Mouse (Mus musculus) liver (tissue): ENCODE results near the gene Mfsd2a.
A peak's percentile ranks its signal among the peaks of the same experiment; 100 is the strongest.

Experiments
- DNase-seq: peaks from one replicate; pipeline ENCODE4 v3.0.0-alpha.2; 2020; ENCODE audit warnings: mixed read lengths

Mfsd2a gene

GRCm38 (mm10) chr4:122932239-122932978 lies 28.6 kb downstream of the Mfsd2a start:
- no peak for DNase-seq

- no peak for DNase-seq
Measured at GRCm38 (mm10) chr4:122930939-122931590, 29.9 kb downstream of the Mfsd2a start.

- no peak for DNase-seq
Measured at GRCm38 (mm10) chr4:122923392-122924344, 37.3 kb downstream of the Mfsd2a start.

- no peak for DNase-seq
Measured at GRCm38 (mm10) chr4:122922841-122923240, 38.1 kb downstream of the Mfsd2a start.

GRCm38 (mm10) chr4:122915985-122916384 lies 45.0 kb downstream of the Mfsd2a start:
- no peak for DNase-seq

- no peak for DNase-seq
Measured at GRCm38 (mm10) chr4:122914186-122914585, 46.8 kb downstream of the Mfsd2a start.

- DNase-seq: no peak
Measured at GRCm38 (mm10) chr4:122912613-122913012, 48.4 kb downstream of the Mfsd2a start.

- DNase-seq: peak; percentile 15
Measured at GRCm38 (mm10) chr4:122910577-122910976, 50.4 kb downstream of the Mfsd2a start.

GRCm38 (mm10) chr4:122909572-122910189 lies 51.3 kb downstream of the Mfsd2a start:
- no peak for DNase-seq

- no peak for DNase-seq
Measured at GRCm38 (mm10) chr4:122905359-122905758, 55.6 kb downstream of the Mfsd2a start.

GRCm38 (mm10) chr4:122903709-122904108 lies 57.3 kb downstream of the Mfsd2a start:
- no peak for DNase-seq

- peak; percentile 23 for DNase-seq
Measured at GRCm38 (mm10) chr4:122902156-122902555, 58.8 kb downstream of the Mfsd2a start.

- DNase-seq: peak; percentile 49
Measured at GRCm38 (mm10) chr4:122898313-122898712, 62.7 kb downstream of the Mfsd2a start.

- DNase-seq: no peak
Measured at GRCm38 (mm10) chr4:122897750-122898149, 63.2 kb downstream of the Mfsd2a start.
